Mouse (Mus musculus): Measurements from ENCODE around the gene Trp53. TPM values are rescaled to one million over a fixed set of nuclear protein-coding genes. Genes with fewer than 3 reads are reported as not detected.

The Trp53 gene
- total and polyA plus RNA-seq, 3 experiments: 76.4 to 212 TPM; not detected in 1

GRCm38 (mm10) chr11:69592799-69593198, 12.6 kb downstream of the Trp53 start (continued):
- TF ChIP-seq MXI1 (IDR thresholded peaks at IDR 0.05; ENCODE audit: low read depth, low read length): peak; percentile 26; the same call in 1 of the 2 replicates

DNA sequence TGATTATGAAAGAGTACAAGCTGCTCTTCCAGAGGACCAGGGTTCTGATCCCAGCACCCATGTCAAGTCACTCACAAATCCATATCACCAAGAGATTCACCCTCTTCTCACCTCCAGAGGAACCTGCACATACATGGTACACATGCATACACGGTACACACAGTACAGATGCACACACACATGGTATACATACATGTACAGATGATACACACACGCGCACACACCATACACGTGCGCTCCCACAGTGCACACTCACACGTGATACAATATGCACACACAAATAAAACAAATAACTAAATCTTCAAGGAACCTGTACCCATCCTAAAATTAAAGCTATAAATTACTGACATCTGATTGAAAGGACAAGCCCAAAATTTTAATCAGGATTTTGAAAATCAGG, 14.7 kb downstream of the Trp53 start:
- no peak overlapping the region for H3K27ac ChIP-seq (ENCODE audit: control insufficient read depth, low read depth, low read length)
- H3K9me3 ChIP-seq (replicated peaks; ENCODE audit: insufficient read depth, low read length): no peaks in the 10 kb centered on the region
- TF ChIP-seq POLR2AphosphoS2 (IDR thresholded peaks at IDR 0.05; ENCODE audit: low read length) (no peak), POLR2AphosphoS5 (IDR thresholded peaks at IDR 0.05; ENCODE audit: borderline replicate concordance, low read depth, low read length) (0 out of 2 replicates have a peak, but pooled peaks have one; percentile 42)
- no peak overlapping the region for H3K4me3 ChIP-seq (ENCODE audit: control insufficient read depth in 1 of 2, insufficient read depth in 1 of 2, low read depth in 2 of 2, low read length in 2 of 2)
- H3K4me1 ChIP-seq (ENCODE audit: control insufficient read depth in 1 of 2, insufficient read depth in 2 of 2, low read length in 2 of 2): peaks cover 14 to 29% of the 10 kb centered on the region in 2 experiments
- peaks cover 4 to 39% of the 10 kb centered on the region in 2 experiments for H3K36me3 ChIP-seq (ENCODE audit: control insufficient read depth in 1 of 2, insufficient read depth in 2 of 2, low read length in 2 of 2)
- no peaks in the 10 kb centered on the region for H3K79me2 ChIP-seq (ENCODE audit: control insufficient read depth, insufficient read depth, low read length, poor library complexity)
- DNase-seq (ENCODE audit: low read depth, low spot score): peak; percentile 35
- H3K27me3 ChIP-seq (ENCODE audit: control insufficient read depth in 1 of 2, insufficient read depth in 2 of 2, low read length in 2 of 2): no peaks in the 10 kb centered on the region
- no peak overlapping the region for H3K9ac ChIP-seq (ENCODE audit: control insufficient read depth, low read depth, low read length, poor library complexity, severe bottlenecking)

- Histone ChIP-seq H3K4me1 (ENCODE audit: control insufficient read depth in 1 of 2, insufficient read depth in 2 of 2, low read length in 2 of 2) (peaks cover 14 to 29% of the 10 kb centered on the region in 2 experiments), H3K27ac (ENCODE audit: control insufficient read depth, low read depth, low read length) (no peak overlapping the region), H3K9ac (ENCODE audit: control insufficient read depth, low read depth, low read length, poor library complexity, severe bottlenecking) (no peak overlapping the region), H3K79me2 (ENCODE audit: control insufficient read depth, insufficient read depth, low read length, poor library complexity) (no peaks in the 10 kb centered on the region; the same call in 1 of the 2 replicates), H3K36me3 (ENCODE audit: control insufficient read depth in 1 of 2, insufficient read depth in 2 of 2, low read length in 2 of 2) (peaks cover 4 to 20% of the 10 kb centered on the region in 2 experiments), H3K4me3 (ENCODE audit: control insufficient read depth in 1 of 2, insufficient read depth in 1 of 2, low read depth in 2 of 2, low read length in 2 of 2) (no peak overlapping the region), H3K27me3 (ENCODE audit: control insufficient read depth in 1 of 2, insufficient read depth in 2 of 2, low read length in 2 of 2) (no peaks in the 10 kb centered on the region), H3K9me3 (replicated peaks; ENCODE audit: insufficient read depth, low read length) (no peaks in the 10 kb centered on the region)
- TF ChIP-seq EP300 (IDR thresholded peaks at IDR 0.05; ENCODE audit: low read depth in 1 of 2, low read length in 2 of 2) (no peak), ETS1 (IDR thresholded peaks at IDR 0.05; ENCODE audit: low read depth, low read length) (no peak), HCFC1 (IDR thresholded peaks at IDR 0.05; ENCODE audit: low read depth, low read length) (no peak)
- no peak for DNase-seq (ENCODE audit: low read depth, low spot score)
Observed at GRCm38 (mm10) chr11:69599436-69599835, 19.3 kb downstream of the Trp53 start.

- Histone ChIP-seq H3K9ac (ENCODE audit: control insufficient read depth, low read depth, low read length, poor library complexity, severe bottlenecking) (no peak overlapping the region), H3K79me2 (ENCODE audit: control insufficient read depth, insufficient read depth, low read length, poor library complexity) (peaks cover 4% of the 10 kb centered on the region), H3K4me1 (ENCODE audit: control insufficient read depth in 1 of 2, insufficient read depth in 2 of 2, low read length in 2 of 2) (peaks cover 14 to 30% of the 10 kb centered on the region in 2 experiments), H3K27me3 (ENCODE audit: control insufficient read depth in 1 of 2, insufficient read depth in 2 of 2, low read length in 2 of 2) (no peaks in the 10 kb centered on the region), H3K36me3 (ENCODE audit: control insufficient read depth in 1 of 2, insufficient read depth in 2 of 2, low read length in 2 of 2) (peaks cover 4 to 19% of the 10 kb centered on the region in 2 experiments), H3K4me3 (ENCODE audit: control insufficient read depth in 1 of 2, insufficient read depth in 1 of 2, low read depth in 2 of 2, low read length in 2 of 2) (no peak overlapping the region), H3K27ac (ENCODE audit: control insufficient read depth, low read depth, low read length) (no peak overlapping the region), H3K9me3 (replicated peaks; ENCODE audit: insufficient read depth, low read length) (no peaks in the 10 kb centered on the region)
- DNase-seq (ENCODE audit: low read depth, low spot score): no peak
- TF ChIP-seq MYC (IDR thresholded peaks at IDR 0.05; ENCODE audit: low read depth, low read length) (no peak), MXI1 (IDR thresholded peaks at IDR 0.05; ENCODE audit: low read depth, low read length) (no peak), RCOR1 (IDR thresholded peaks at IDR 0.05; ENCODE audit: low read depth, low read length) (no peak), NELFE (IDR thresholded peaks at IDR 0.05; ENCODE audit: low read depth, low read length) (no peak), E2F4 (IDR thresholded peaks at IDR 0.05; ENCODE audit: borderline replicate concordance, low read depth, low read length) (no peak), CHD2 (IDR thresholded peaks at IDR 0.05; ENCODE audit: low read length) (no peak)
Observed at GRCm38 (mm10) chr11:69600098-69600497, 19.9 kb downstream of the Trp53 start.

Data from MEL (cell line).